Mouse (Mus musculus) hindbrain, embryonic 16.5 days (tissue): ENCODE measurements at regions not wholly inside any gene's neighbourhood (a gene's known extent, or its start where the extent isn't known, plus 50 kb on each side); places are given as distances from the start of the nearest gene placed in this dataset.

Source experiments
- ATAC-seq: fragments of 200-750 bp; cut with Nextera tagmentation; 2 replicates; pipeline ENCODE4 v1.8.0; 2017; ENCODE audit warnings: moderate TSS enrichment, moderate library complexity
- H3K27ac ChIP-seq: fragments of 300-500 bp; sonication (generic); 2 replicates; pipeline ENCODE4 v1.5.1; 2014; ENCODE audit warnings: low read depth, mild to moderate bottlenecking, control low read depth, low read length, moderate library complexity
- H3K27me3 ChIP-seq: fragments of 300-500 bp; sonication (generic); replicated peaks from 2 replicates; pipeline ENCODE4 v1.6.1; 2014; ENCODE audit warnings: low read length; ENCODE audit not compliant: control insufficient read depth, insufficient read depth
- H3K36me3 ChIP-seq: fragments of 300-500 bp; sonication (generic); 2 replicates; pipeline ENCODE4 v1.6.1; 2014; ENCODE audit warnings: mild to moderate bottlenecking, low read length, moderate library complexity, mixed read lengths; ENCODE audit not compliant: control insufficient read depth, insufficient read depth
- H3K4me1 ChIP-seq: fragments of 300-500 bp; sonication (generic); 2 replicates; pipeline ENCODE4 v1.6.1; 2014; ENCODE audit warnings: low read depth, low read length; ENCODE audit not compliant: control insufficient read depth, insufficient read depth
- H3K4me2 ChIP-seq: fragments of 300-500 bp; sonication (generic); 2 replicates; pipeline ENCODE4 v1.6.1; 2014; ENCODE audit warnings: mild to moderate bottlenecking, low read length, control low read depth, moderate library complexity
- H3K4me3 ChIP-seq: fragments of 300-500 bp; sonication (generic); 2 replicates; pipeline ENCODE4 v1.5.1; 2014; ENCODE audit warnings: mild to moderate bottlenecking, low read length, control low read depth, moderate library complexity
- H3K9ac ChIP-seq: fragments of 300-500 bp; sonication (generic); 2 replicates; pipeline ENCODE4 v1.6.1; 2014; ENCODE audit warnings: low read depth, mild to moderate bottlenecking, control low read depth, low read length, moderate library complexity
- H3K9me3 ChIP-seq: fragments of 300-500 bp; sonication (generic); 2 replicates; pipeline ENCODE4 v1.6.1; 2014; ENCODE audit warnings: mild to moderate bottlenecking, low read length, moderate library complexity; ENCODE audit not compliant: control insufficient read depth
- WGBS: fragments of 180-500 bp; shearing (Covaris S2); extraction: QIAGEN DNeasy Blood & Tissue Kit; methylation state at CpG from one replicate; pipeline ENCODE4 v1.1.7; 2014; 5-methylcytosine and 5-hydroxymethylcytosine counted together

DNA sequence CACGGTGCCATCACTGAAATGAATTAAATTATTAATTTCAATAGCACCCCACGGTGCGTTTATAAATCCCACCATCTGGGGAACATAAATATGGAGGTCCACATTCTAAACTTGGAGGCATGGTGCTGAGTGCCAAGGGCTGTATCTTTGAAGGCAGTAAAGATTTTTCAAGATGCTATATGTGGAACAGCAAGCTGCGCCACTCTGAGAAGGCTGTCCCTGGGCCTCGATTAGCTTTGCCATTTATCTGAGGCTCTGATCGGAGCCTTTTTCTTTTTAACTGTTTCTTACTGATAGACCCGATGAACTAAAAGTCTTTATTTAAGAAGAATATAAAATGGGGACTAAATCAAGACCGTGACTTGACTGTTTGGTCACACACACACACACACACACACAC is 114.5 kb upstream of the Prox1 start:
- 61% methylated on average over 8 of the region's 8 CpGs for WGBS

DNA sequence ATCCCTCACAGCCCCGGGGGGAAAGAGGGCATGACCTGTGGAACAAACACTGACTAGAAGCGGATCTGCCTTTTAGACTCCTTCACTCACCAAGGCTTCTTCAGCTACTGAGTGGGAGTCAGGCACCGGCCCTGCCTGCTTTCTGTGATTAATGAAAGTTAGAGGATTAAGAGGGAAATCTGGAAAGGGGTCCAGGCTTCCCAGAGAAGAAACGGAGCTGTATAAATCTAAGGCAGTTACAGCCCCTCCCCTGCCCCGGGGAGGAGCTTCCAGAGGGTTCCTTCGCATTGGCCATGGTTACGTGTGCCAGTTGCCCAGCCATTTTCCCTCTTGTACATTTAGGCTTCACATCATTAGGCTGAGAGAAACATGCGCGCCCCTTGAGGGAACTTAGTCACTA is 113.6 kb upstream of the Prox1 start:
- Histone ChIP-seq H3K36me3 (no peaks in the 10 kb centered on the region), H3K4me2 (no peak overlapping the region), H3K4me3 (no peak overlapping the region), H3K27me3 (no peaks in the 10 kb centered on the region), H3K4me1 (peaks cover 10% of the 10 kb centered on the region; the same call in 1 of the 2 replicates), H3K27ac (no peak overlapping the region), H3K9me3 (no peaks in the 10 kb centered on the region), H3K9ac (no peak overlapping the region)
- 67% methylated on average over 9 of the region's 9 CpGs for WGBS
- ATAC-seq, result no peak

More for the DNA sequence above, 114.5 kb upstream of the Prox1 start:
- Histone ChIP-seq H3K27me3 (no peaks in the 10 kb centered on the region; the same call in 1 of the 2 replicates), H3K4me3 (no peak overlapping the region), H3K4me2 (no peak overlapping the region), H3K27ac (no peak overlapping the region), H3K4me1 (peaks cover 10% of the 10 kb centered on the region; the same call in 1 of the 2 replicates), H3K9ac (no peak overlapping the region), H3K9me3 (no peaks in the 10 kb centered on the region), H3K36me3 (no peaks in the 10 kb centered on the region)
- ATAC-seq, result no peak

- no peaks in the 10 kb centered on the region for H3K4me1 ChIP-seq
- H3K4me3 ChIP-seq, result no peak overlapping the region
- no peak overlapping the region for H3K27ac ChIP-seq
- H3K27me3 ChIP-seq, result no peaks in the 10 kb centered on the region
- H3K9me3 ChIP-seq, result no peaks in the 10 kb centered on the region
- no peaks in the 10 kb centered on the region for H3K36me3 ChIP-seq
- H3K4me2 ChIP-seq, result no peak overlapping the region
- ATAC-seq, result no peak
- 53% methylated on average over 18 of the region's 18 CpGs for WGBS
- H3K9ac ChIP-seq, result no peak overlapping the region
Observed at GRCm38 (mm10) chr1:190280081-190280858, 109.8 kb upstream of the Prox1 start.

DNA sequence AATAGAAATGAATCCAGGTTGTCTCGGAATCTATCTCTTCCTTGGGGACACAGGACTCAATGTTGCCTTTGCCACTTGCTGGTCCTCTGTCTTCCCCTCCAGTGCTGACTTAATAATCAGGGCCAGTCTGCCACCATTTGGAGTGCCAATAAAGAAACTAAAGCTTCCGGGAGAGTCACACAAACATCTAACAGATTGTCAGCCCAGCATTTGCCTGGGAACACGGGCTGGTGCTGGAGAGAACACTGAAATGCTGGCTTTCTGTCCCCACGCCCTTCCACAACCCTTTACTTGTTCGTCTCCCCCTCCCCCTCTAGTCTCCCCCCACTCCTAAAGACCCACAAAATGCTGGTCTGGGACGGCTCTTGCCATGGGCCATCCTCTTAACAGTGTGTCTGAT is 104.4 kb upstream of the Prox1 start:
- H3K27me3 ChIP-seq, result no peaks in the 10 kb centered on the region
- no peaks in the 10 kb centered on the region for H3K4me1 ChIP-seq
- no peak overlapping the region for H3K4me3 ChIP-seq
- no peaks in the 10 kb centered on the region for H3K36me3 ChIP-seq
- no peak overlapping the region for H3K4me2 ChIP-seq
- no peak overlapping the region for H3K27ac ChIP-seq
- no peak for ATAC-seq
- no peak overlapping the region for H3K9ac ChIP-seq
- 79% methylated on average over 6 of the region's 6 CpGs for WGBS
- no peaks in the 10 kb centered on the region for H3K9me3 ChIP-seq

- no peaks in the 10 kb centered on the region for H3K27me3 ChIP-seq
- H3K27ac ChIP-seq, result no peak overlapping the region
- no peak overlapping the region for H3K4me2 ChIP-seq
- H3K4me1 ChIP-seq, result no peaks in the 10 kb centered on the region
- no peak for ATAC-seq
- WGBS, result 84% methylated on average over 17 of the region's 17 CpGs
- no peak overlapping the region for H3K4me3 ChIP-seq
- no peaks in the 10 kb centered on the region for H3K9me3 ChIP-seq
- H3K9ac ChIP-seq, result no peak overlapping the region
- H3K36me3 ChIP-seq, result no peaks in the 10 kb centered on the region
Observed at GRCm38 (mm10) chr1:190270784-190271385, 100.4 kb upstream of the Prox1 start.

- Histone ChIP-seq H3K4me3 (no peak overlapping the region), H3K4me2 (no peak overlapping the region), H3K4me1 (no peaks in the 10 kb centered on the region), H3K36me3 (no peaks in the 10 kb centered on the region), H3K9me3 (no peaks in the 10 kb centered on the region), H3K27ac (no peak overlapping the region), H3K27me3 (no peaks in the 10 kb centered on the region), H3K9ac (no peak overlapping the region)
- ATAC-seq, result no peak
- 86% methylated on average over 7 of the region's 7 CpGs for whole genome bisulfite sequencing
Observed at GRCm38 (mm10) chr1:190269181-190269580, 98.7 kb upstream of the Prox1 start.

GRCm38 (mm10) chr1:190265085-190265780 is 94.7 kb upstream of the Prox1 start:
- 70% methylated on average over 9 of the region's 9 CpGs for WGBS
- H3K27me3 ChIP-seq, result no peaks in the 10 kb centered on the region

DNA sequence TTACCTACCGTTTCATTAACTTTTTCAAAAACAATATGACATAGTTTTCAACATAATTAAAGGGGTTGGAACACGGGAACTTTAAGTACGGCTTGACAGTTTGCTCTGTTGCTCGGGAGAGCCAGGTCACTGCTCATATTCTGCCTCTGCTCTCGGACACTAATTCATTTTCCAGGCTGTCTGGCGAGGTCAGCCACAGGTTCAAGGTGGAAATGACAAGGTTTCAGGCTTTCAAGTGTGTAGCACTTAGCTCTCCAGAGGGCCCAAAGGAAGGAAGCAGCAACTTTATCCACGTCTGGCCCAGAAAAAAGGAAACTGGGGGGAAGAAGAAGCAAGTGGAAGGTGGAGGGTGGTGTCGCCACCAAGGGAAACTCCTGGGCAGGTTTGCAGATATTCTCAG is 94.0 kb upstream of the Prox1 start:
- no peak overlapping the region for H3K27ac ChIP-seq
- no peaks in the 10 kb centered on the region for H3K27me3 ChIP-seq
- H3K4me1 ChIP-seq, result no peaks in the 10 kb centered on the region
- ATAC-seq, result no peak
- H3K4me2 ChIP-seq, result no peak overlapping the region
- no peak overlapping the region for H3K9ac ChIP-seq
- 71% methylated on average over 8 of the region's 8 CpGs for WGBS
- no peak overlapping the region for H3K4me3 ChIP-seq
- H3K9me3 ChIP-seq, result no peaks in the 10 kb centered on the region
- no peaks in the 10 kb centered on the region for H3K36me3 ChIP-seq

More at GRCm38 (mm10) chr1:190265085-190265780, 94.7 kb upstream of the Prox1 start:
- no peak overlapping the region for H3K4me2 ChIP-seq
- no peaks in the 10 kb centered on the region for H3K36me3 ChIP-seq
- ATAC-seq, result no peak
- H3K4me1 ChIP-seq, result no peaks in the 10 kb centered on the region
- H3K27ac ChIP-seq, result no peak overlapping the region
- H3K9ac ChIP-seq, result no peak overlapping the region
- H3K4me3 ChIP-seq, result no peak overlapping the region
- H3K9me3 ChIP-seq, result no peaks in the 10 kb centered on the region

DNA sequence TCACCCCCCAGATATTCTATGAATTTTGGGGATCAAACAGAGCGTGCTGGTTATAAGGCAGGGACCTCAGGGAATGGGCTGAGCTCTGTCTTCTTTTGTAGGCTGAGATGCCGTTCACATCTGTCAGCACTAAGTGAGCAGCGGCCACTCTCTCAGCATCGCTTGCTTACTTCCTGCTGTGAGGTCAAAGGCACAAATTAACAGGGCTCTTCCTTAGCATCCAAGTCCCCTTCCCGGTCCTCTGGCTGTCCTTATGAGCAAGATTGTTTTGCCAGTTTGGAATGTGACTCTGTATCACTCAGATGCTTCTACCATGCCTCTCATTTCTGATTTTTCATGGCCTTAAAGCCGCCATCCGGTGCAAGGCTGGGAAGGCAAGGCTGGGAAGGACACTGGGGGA is 93.1 kb upstream of the Prox1 start:
- Histone ChIP-seq H3K4me1 (no peaks in the 10 kb centered on the region), H3K4me2 (no peak overlapping the region), H3K4me3 (no peak overlapping the region), H3K9me3 (no peaks in the 10 kb centered on the region), H3K27me3 (no peaks in the 10 kb centered on the region), H3K9ac (no peak overlapping the region), H3K36me3 (no peaks in the 10 kb centered on the region), H3K27ac (no peak overlapping the region)
- WGBS, result 36% methylated on average over 7 of the region's 7 CpGs
- ATAC-seq, result no peak
